In the genomic region with DNA sequence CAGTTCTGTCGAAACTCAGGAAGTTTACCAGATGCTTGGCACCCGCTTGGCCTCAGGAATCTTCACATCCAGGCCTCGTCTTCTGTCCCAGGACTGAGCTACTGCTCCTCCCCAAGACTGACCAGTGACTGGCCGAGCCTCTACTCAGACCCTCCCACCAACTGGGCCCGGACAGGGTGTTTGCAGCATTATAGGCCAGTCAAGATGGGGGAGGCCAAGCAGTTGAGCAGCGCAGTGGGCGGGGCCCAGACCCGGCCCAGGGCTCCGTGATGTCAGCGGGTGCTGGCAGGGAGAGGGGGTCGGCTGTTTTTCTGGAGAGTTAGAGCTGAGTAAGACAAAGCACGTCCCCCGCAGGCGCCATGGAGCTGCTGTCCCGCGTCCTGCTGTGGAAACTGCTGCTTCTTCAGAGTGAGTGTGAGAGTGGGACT, we compare ENCODE assay signal across 7 mouse cellular contexts. TPM values are rescaled to one million over a fixed set of nuclear protein-coding genes. Genes with fewer than 3 reads are reported as not detected.
A peak's percentile ranks its signal among the peaks of the same experiment; 100 is the strongest.
DNase-seq lines count a peak whose midpoint lies in the region; ATAC-seq and TF ChIP-seq lines count a peak whose summit lies in the region.

A gene (plus strand): TSS at position 198 of the 428 bp plus-strand sequence.

- H3K4me3 ChIP-seq in ES-Bruce4 (ENCODE audit: low read depth, low read length) = peak within 1 kb of the TSS; percentile 76
- H3K4me3 ChIP-seq in forebrain, embryonic 13.5 days = peak within 1 kb of the TSS; percentile 36
- H3K4me3 ChIP-seq in limb, embryonic 10.5 days = peak within 1 kb of the TSS; percentile 61
- peak within 1 kb of the TSS; percentile 35 for H3K4me3 ChIP-seq in midbrain, embryonic 13.5 days (replicated peaks)

- H3K36me3 ChIP-seq in ES-Bruce4 (ENCODE audit: control insufficient read depth, insufficient read depth, low read length, poor library complexity, severe bottlenecking) = no peaks in the 10 kb centered on the region
- no peaks in the 10 kb centered on the region for H3K36me3 ChIP-seq in forebrain, embryonic 13.5 days (ENCODE audit: poor library complexity, severe bottlenecking)
- peaks cover 32% of the 10 kb centered on the region for H3K36me3 ChIP-seq in limb, embryonic 10.5 days
- 0 out of 2 replicates have a peak, but pooled peaks cover 3% of the 10 kb centered on the region for H3K36me3 ChIP-seq in midbrain, embryonic 13.5 days

- TF ChIP-seq EP300 in ES-Bruce4 (IDR thresholded peaks at IDR 0.05; ENCODE audit: insufficient read depth, low read depth, low read length) = no peak

- H3K9ac ChIP-seq in ES-Bruce4 (ENCODE audit: low read depth, poor library complexity, severe bottlenecking) = peak within 1 kb of the TSS; percentile 48
- peak within 1 kb of the TSS; percentile 60 for H3K9ac ChIP-seq in forebrain, embryonic 13.5 days
- H3K9ac ChIP-seq in midbrain, embryonic 13.5 days (replicated peaks) = peak within 1 kb of the TSS; percentile 56

- no peaks in the 10 kb centered on the region for H3K27me3 ChIP-seq in ES-Bruce4 (ENCODE audit: control insufficient read depth, insufficient read depth, low read length, poor library complexity, severe bottlenecking)
- peaks cover 15% of the 10 kb centered on the region for H3K27me3 ChIP-seq in forebrain, embryonic 13.5 days
- H3K27me3 ChIP-seq in limb, embryonic 10.5 days (ENCODE audit: low read depth, poor library complexity, severe bottlenecking) = peaks cover 17% of the 10 kb centered on the region
- H3K27me3 ChIP-seq in midbrain, embryonic 13.5 days = peaks cover 21% of the 10 kb centered on the region

- DNase-seq in adrenal gland, adult (ENCODE audit: inconsistent age in 2 of 2, low spot score in 1 of 2) = peak; percentile 88 to 90
- peak; percentile 84 to 86 for DNase-seq in heart, postnatal 36 days
- peak; percentile 86 for DNase-seq in limb, embryonic 10.5 days (ENCODE audit: low spot score)
- DNase-seq in urinary bladder, postnatal 36 days (ENCODE audit: low spot score in 2 of 2) = peak; percentile 61 to 87

- H3K4me2 ChIP-seq in forebrain, embryonic 13.5 days = peak within 1 kb of the TSS; percentile 62
- peak within 1 kb of the TSS; percentile 60 for H3K4me2 ChIP-seq in midbrain, embryonic 13.5 days (replicated peaks)

- peak; percentile 72 for ATAC-seq in forebrain, embryonic 13.5 days
- peak; percentile 68 for ATAC-seq in midbrain, embryonic 13.5 days

- no peak within 1 kb of the TSS for H3K27ac ChIP-seq in ES-Bruce4 (ENCODE audit: insufficient read depth, low read length)
- H3K27ac ChIP-seq in forebrain, embryonic 13.5 days = no peak within 1 kb of the TSS
- peak within 1 kb of the TSS; percentile 83 for H3K27ac ChIP-seq in limb, embryonic 10.5 days
- peak within 1 kb of the TSS; percentile 30; the same call in 1 of the 2 replicates for H3K27ac ChIP-seq in midbrain, embryonic 13.5 days

- 3% methylated on average over 16 of the region's 16 CpGs for WGBS in forebrain, embryonic 13.5 days
- 2% methylated on average over 16 of the region's 16 CpGs for WGBS in limb, embryonic 10.5 days
- 3% methylated on average over 16 of the region's 16 CpGs for WGBS in midbrain, embryonic 13.5 days

- intact Hi-C loops in heart, postnatal 36 days (cut with DNase I) = loop anchor here (10.0 kb wide), 1 partner anchor 265 kb away; a partner anchor contains a TSS

- no peak for TF ChIP-seq POLR2A in ES-Bruce4 (IDR thresholded peaks at IDR 0.05; ENCODE audit: insufficient read depth, low read length)

- H3K9me3 ChIP-seq in ES-Bruce4 (replicated peaks; ENCODE audit: control insufficient read depth, insufficient read depth, low read length, poor library complexity, severe bottlenecking) = no peaks in the 10 kb centered on the region
- no peaks in the 10 kb centered on the region for H3K9me3 ChIP-seq in forebrain, embryonic 13.5 days (replicated peaks)
- no peaks in the 10 kb centered on the region for H3K9me3 ChIP-seq in limb, embryonic 10.5 days (replicated peaks)
- H3K9me3 ChIP-seq in midbrain, embryonic 13.5 days = no peaks in the 10 kb centered on the region

- H3K4me1 ChIP-seq in ES-Bruce4 (ENCODE audit: control insufficient read depth, insufficient read depth, low read length) = peaks cover 6% of the 10 kb centered on the region
- peaks cover 25% of the 10 kb centered on the region for H3K4me1 ChIP-seq in forebrain, embryonic 13.5 days
- H3K4me1 ChIP-seq in limb, embryonic 10.5 days = peaks cover 40% of the 10 kb centered on the region
- peaks cover 25% of the 10 kb centered on the region for H3K4me1 ChIP-seq in midbrain, embryonic 13.5 days (replicated peaks)

- TF ChIP-seq CTCF in ES-Bruce4 (IDR thresholded peaks at IDR 0.05; ENCODE audit: low read depth, low read length) = no peak

RNA-seq across cellular contexts. Expression of the gene that starts here (rescaled TPM):
- polyA plus RNA-seq in ES-Bruce4 (2011; ENCODE audit: insufficient read depth, insufficient read length, low read depth, missing spikeins) = 21.1 and 26.1 TPM in 2 replicates
- polyA plus RNA-seq in forebrain, embryonic 13.5 days (2015; fragmentation: Nextera tagmentation; extraction: Ambion mirVana) = 15.6 and 17.1 TPM in 2 replicates
- total RNA-seq in heart, postnatal 36 days (2021) = 10 to 100 TPM; 27.4 to 33.7 TPM
- 39.2 and 48.9 TPM in 2 replicates for polyA plus RNA-seq in limb, embryonic 10.5 days (2016; fragmentation: Nextera tagmentation; extraction: Ambion mirVana)
- polyA plus RNA-seq in midbrain, embryonic 13.5 days (2015; fragmentation: Nextera tagmentation; extraction: Ambion mirVana) = 17.9 and 22.2 TPM in 2 replicates

Comparison
In these comparisons a context has a peak if more than half of its experiments do, and no peak if none do; other contexts are left out.
1. H3K27ac ChIP-seq: peak in limb, embryonic 10.5 days (single experiment) and midbrain, embryonic 13.5 days (single experiment); none in ES-Bruce4 (single experiment) and forebrain, embryonic 13.5 days (single experiment).
2. Peak in every context shown above with its lines, with median percentiles within 50 percentile points of each other: H3K4me3 ChIP-seq, H3K9ac ChIP-seq and DNase-seq.